Mouse (Mus musculus): Measurements from ENCODE around the gene Usp17lb. TPM values are rescaled to one million over a fixed set of nuclear protein-coding genes. Genes with fewer than 3 reads are reported as not detected.
"Not testable (repeated sequence)": the region's sequence is repeated elsewhere in the genome, so short reads cannot be mapped to it uniquely, and the experiment has no call there.

Usp17lb gene
- not detected for total RNA-seq (2021)
- long read RNA-seq, experiment 1, result 0 reads
- long read RNA-seq, experiment 2, result 0 reads

- no peak for DNase-seq
These were observed at the start of gene Usp17lb for GRCm38 (mm10) chr7:104842503-104842902. TSS of gene Usp17lb (minus strand) at chr7:104842603.

GRCm38 (mm10) chr7:104877731-104878130 lies 35.3 kb upstream of the Usp17lb start, which contains the start of gene Olfr665:
TSS of gene Olfr665 (plus strand) at chr7:104878031.
- DNase-seq, result no peak

- DNase-seq, result no peak
These were observed 19.0 kb upstream of the Usp17lb start for GRCm38 (mm10) chr7:104861381-104861780.

- no peak for DNase-seq
These were observed 15.3 kb upstream of the Usp17lb start for GRCm38 (mm10) chr7:104857683-104858082.

GRCm38 (mm10) chr7:104856709-104857108 lies 14.3 kb upstream of the Usp17lb start, which contains the start of gene Usp17la:
TSS of gene Usp17la (plus strand) at chr7:104857009.
- not testable (repeated sequence) for DNase-seq

GRCm38 (mm10) chr7:104855248-104855750 lies 12.9 kb upstream of the Usp17lb start:
- no peak for DNase-seq

- DNase-seq, result not testable (repeated sequence)
These were observed 9.1 kb upstream of the Usp17lb start for GRCm38 (mm10) chr7:104851546-104851945.

- no peak for DNase-seq
These were observed 1.4 kb upstream of the Usp17lb start for GRCm38 (mm10) chr7:104843731-104844287.

GRCm38 (mm10) chr7:104810335-104810734 lies 32.1 kb downstream of the Usp17lb start:
- DNase-seq, result not testable (repeated sequence)

- no peak for DNase-seq
These were observed 51.6 kb downstream of the Usp17lb start for GRCm38 (mm10) chr7:104790796-104791195.

Other genes starting within 250 kb of the Usp17lb start
- gene Olfr655, start 240.8 kb downstream of the Usp17lb start, total RNA-seq (2021), result not detected
- not detected for gene Olfr656, start 228.6 kb downstream of the Usp17lb start, total RNA-seq (2021)
- not detected for gene Olfr657, start 217.8 kb downstream of the Usp17lb start, total RNA-seq (2021)
- not detected for gene Olfr658, start 195.3 kb downstream of the Usp17lb start, total RNA-seq (2021)
- gene Olfr659, start 175.8 kb downstream of the Usp17lb start, total RNA-seq (2021), result not detected
- not detected for gene Olfr661, start 156.1 kb downstream of the Usp17lb start, total RNA-seq (2021)
- not detected for gene Usp17le, start 65.1 kb downstream of the Usp17lb start, total RNA-seq (2021)
- gene Usp17la, start 14.4 kb upstream of the Usp17lb start, total RNA-seq (2021), result not detected
- not detected for gene Olfr665, start 35.4 kb upstream of the Usp17lb start, total RNA-seq (2021)
- gene Olfr666, start 53.3 kb upstream of the Usp17lb start, total RNA-seq (2021), result not detected
- gene Olfr667, start 78.9 kb upstream of the Usp17lb start, total RNA-seq (2021), result not detected
- gene Olfr668, start 85.5 kb upstream of the Usp17lb start, total RNA-seq (2021), result not detected
- not detected for gene Olfr669, start 91.6 kb upstream of the Usp17lb start, total RNA-seq (2021)
- not detected for gene Olfr670, start 120.0 kb upstream of the Usp17lb start, total RNA-seq (2021)
- not detected for gene Olfr671, start 136.5 kb upstream of the Usp17lb start, total RNA-seq (2021)
- gene Olfr672, start 159.4 kb upstream of the Usp17lb start, total RNA-seq (2021), result not detected
- gene Olfr675, start 185.9 kb upstream of the Usp17lb start, total RNA-seq (2021), result not detected
- not detected for gene Olfr676, start 190.1 kb upstream of the Usp17lb start, total RNA-seq (2021)
- not detected for gene Olfr677, start 208.8 kb upstream of the Usp17lb start, total RNA-seq (2021)
- not detected for gene Olfr678, start 221.9 kb upstream of the Usp17lb start, total RNA-seq (2021)
- gene Olfr679, start 238.6 kb upstream of the Usp17lb start, total RNA-seq (2021), result not detected

Measured in gastrocnemius, postnatal 10 days (tissue).